Mouse (Mus musculus) heart, embryonic 15.5 days (tissue): ENCODE results near the gene Gjb3. TPM values are rescaled to one million over a fixed set of nuclear protein-coding genes. Genes with fewer than 3 reads are reported as not detected.

ENCODE experiments used
- ATAC-seq: fragments of 200-750 bp; cut with Nextera tagmentation; replicated peaks from 2 replicates; pipeline ENCODE4 v1.8.0; 2017; ENCODE audit warnings: low read depth, moderate TSS enrichment; ENCODE audit not compliant: insufficient number of reproducible peaks, insufficient read depth, low FRiP score
- H3K27ac ChIP-seq: fragments of 300-500 bp; sonication (generic); 2 replicates; pipeline ENCODE4 v1.5.1; 2015; ENCODE audit warnings: mild to moderate bottlenecking, inconsistent platforms
- H3K27me3 ChIP-seq: fragments of 300-500 bp; sonication (generic); 2 replicates; pipeline ENCODE4 v1.6.1; 2015; ENCODE audit warnings: inconsistent platforms
- H3K36me3 ChIP-seq: fragments of 300-500 bp; sonication (generic); 2 replicates; pipeline ENCODE4 v1.6.1; 2015; ENCODE audit warnings: mild to moderate bottlenecking, inconsistent platforms
- H3K4me1 ChIP-seq: fragments of 300-500 bp; sonication (generic); replicated peaks from 2 replicates; pipeline ENCODE4 v1.6.1; 2015; ENCODE audit warnings: inconsistent platforms
- H3K4me2 ChIP-seq: fragments of 300-500 bp; sonication (generic); 2 replicates; pipeline ENCODE4 v1.6.1; 2015; ENCODE audit warnings: inconsistent platforms, mild to moderate bottlenecking, moderate library complexity
- H3K4me3 ChIP-seq: fragments of 300-500 bp; sonication (generic); 2 replicates; pipeline ENCODE4 v1.5.1; 2015; ENCODE audit warnings: mild to moderate bottlenecking, inconsistent platforms
- H3K9ac ChIP-seq: fragments of 300-500 bp; sonication (generic); 2 replicates; pipeline ENCODE4 v1.6.1; 2015; ENCODE audit warnings: mild to moderate bottlenecking, inconsistent platforms
- H3K9me3 ChIP-seq: fragments of 300-500 bp; sonication (generic); replicated peaks from 2 replicates; pipeline ENCODE4 v1.6.1; 2016; ENCODE audit warnings: inconsistent platforms
- WGBS: fragments of 180-500 bp; shearing (Covaris S2); methylation state at CpG from one replicate; pipeline ENCODE4 v1.1.7; 2015; ENCODE audit warnings: mixed read lengths; 5-methylcytosine and 5-hydroxymethylcytosine counted together
- polyA plus RNA-seq: library from polyadenylated mRNA; unstranded; fragments of >200 nt; fragmentation: Nextera tagmentation; extraction: Ambion mirVana; gene quantifications from 2 replicates; pipeline ENCODE4 v1.2.1, GENCODE M21; 2015

Gene Gjb3
- polyA plus RNA-seq, 1 experiment from 2014 or later: 0.08 TPM

DNA sequence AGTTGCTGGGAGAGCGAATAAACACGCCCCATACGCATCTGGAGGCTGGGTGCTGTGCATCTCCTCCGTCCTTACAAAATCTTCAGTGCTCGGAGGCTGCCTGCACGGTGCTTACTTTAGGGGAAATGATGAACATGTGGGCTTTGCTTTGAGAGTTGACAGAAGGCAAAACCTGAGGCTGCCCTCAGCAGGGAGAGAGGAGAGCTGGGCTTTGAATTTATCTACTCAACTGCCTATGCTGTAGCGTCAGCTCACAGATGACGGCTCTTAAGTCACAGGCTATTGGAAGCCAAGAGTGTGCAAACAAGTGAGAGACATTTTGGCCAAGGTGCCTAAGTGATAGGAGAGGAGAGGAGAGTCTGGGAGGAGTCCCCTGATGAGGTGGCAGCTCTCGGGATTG is 51.4 kb downstream of the Gjb3 start:
- 69% methylated on average over 9 of the region's 9 CpGs for WGBS
- 0 out of 2 replicates have a peak overlapping the region, but pooled peaks have one; percentile 20 for H3K27ac ChIP-seq
- H3K4me1 ChIP-seq: no peaks in the 10 kb centered on the region; the same call in 1 of the 2 replicates
- no peak overlapping the region for H3K9ac ChIP-seq
- H3K36me3 ChIP-seq: no peaks in the 10 kb centered on the region
- no peak for ATAC-seq
- no peaks in the 10 kb centered on the region for H3K9me3 ChIP-seq
- H3K27me3 ChIP-seq: no peaks in the 10 kb centered on the region
- no peak overlapping the region for H3K4me3 ChIP-seq
- H3K4me2 ChIP-seq: no peak overlapping the region

DNA sequence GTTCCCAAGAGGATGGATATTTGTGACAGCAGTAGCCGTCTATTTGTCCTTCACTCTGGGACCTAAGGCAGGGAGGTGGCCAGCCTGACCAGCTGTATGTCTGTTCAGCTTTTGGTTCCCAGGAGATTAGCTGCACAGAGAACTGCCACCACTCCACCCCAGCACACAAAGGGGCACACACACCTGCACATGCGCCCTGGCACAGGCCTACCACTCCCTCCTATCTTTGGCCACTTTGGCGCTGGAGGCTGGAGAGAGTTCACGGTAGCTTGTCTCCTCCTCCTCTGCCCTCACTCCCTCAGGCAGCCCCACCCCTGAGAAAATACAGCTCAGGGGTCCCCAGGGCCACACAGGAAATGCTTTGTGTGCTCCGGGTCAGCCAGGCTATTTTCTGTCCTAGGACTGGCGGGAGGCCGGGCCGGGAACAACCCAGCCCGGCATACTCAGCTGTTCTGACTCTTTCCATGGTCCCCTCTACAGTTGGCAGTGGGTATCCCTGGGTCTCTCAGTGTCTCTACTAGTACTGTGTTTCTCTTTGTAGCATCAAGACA is 52.1 kb downstream of the Gjb3 start:
- H3K27ac ChIP-seq: peak overlapping the region; percentile 20; the same call in 1 of the 2 replicates

More for the DNA sequence above, 52.1 kb downstream of the Gjb3 start:
- peak; percentile 70 for ATAC-seq
- no peak overlapping the region for H3K9ac ChIP-seq
- no peaks in the 10 kb centered on the region; the same call in 1 of the 2 replicates for H3K4me1 ChIP-seq
- WGBS: 37% methylated on average over 9 of the region's 9 CpGs
- no peak overlapping the region for H3K4me3 ChIP-seq
- H3K4me2 ChIP-seq: no peak overlapping the region
- H3K36me3 ChIP-seq: no peaks in the 10 kb centered on the region
- no peaks in the 10 kb centered on the region for H3K27me3 ChIP-seq
- H3K9me3 ChIP-seq: no peaks in the 10 kb centered on the region

Other genes starting within 250 kb of the Gjb3 start
- 11.8 and 15.7 TPM in 2 replicates for gene Tmem35b, start 207.2 kb downstream of the Gjb3 start, polyA plus RNA-seq
- 0.40 and 0.84 TPM in 2 replicates for gene Dlgap3, start 161.6 kb downstream of the Gjb3 start, polyA plus RNA-seq
- 52.0 and 60.7 TPM in 2 replicates for gene Smim12, start 87.1 kb downstream of the Gjb3 start, polyA plus RNA-seq
- 30.8 and 38.1 TPM in 2 replicates for gene Gja4, start 16.8 kb downstream of the Gjb3 start, polyA plus RNA-seq
- 0.09 TPM in 1 of 2 replicates, not detected in the other for gene Gjb4, start 23.2 kb upstream of the Gjb3 start, polyA plus RNA-seq
- 0.34 and 0.39 TPM in 2 replicates for gene Gjb5, start 27.3 kb upstream of the Gjb3 start, polyA plus RNA-seq